Mouse (Mus musculus) cerebellum, adult 2 months (tissue): ENCODE data around the gene Mmp25. TPM values are rescaled to one million over a fixed set of nuclear protein-coding genes. Genes with fewer than 3 reads are reported as not detected.

Experiments used
- DNase-seq, 2 experiments: peaks; one replicate each; pipeline ENCODE4 v3.0.0; 2021
- H3K27ac ChIP-seq: fragments of 200-500 bp; 2 replicates; pipeline ENCODE4 v1.5.1; 2012; ENCODE audit warnings: low read length, control low read depth, inconsistent platforms; ENCODE audit not compliant: insufficient read depth
- H3K27me3 ChIP-seq: fragments of 200-500 bp; 2 replicates; pipeline ENCODE4 v1.6.1; 2012; ENCODE audit warnings: inconsistent platforms, mild to moderate bottlenecking, low read length, moderate library complexity; ENCODE audit not compliant: control insufficient read depth, insufficient read depth
- H3K4me1 ChIP-seq: fragments of 200-500 bp; 2 replicates; pipeline ENCODE4 v1.6.1; 2011; ENCODE audit warnings: low read length; ENCODE audit not compliant: control insufficient read depth, insufficient read depth
- H3K4me3 ChIP-seq: fragments of 200-500 bp; replicated peaks from 2 replicates; pipeline ENCODE3; 2011; ENCODE audit warnings: mild to moderate bottlenecking, low read depth, low read length, control low read depth; ENCODE audit not compliant: insufficient read depth
- CTCF ChIP-seq: fragments of 200-500 bp; IDR thresholded peaks from 2 replicates; pipeline ENCODE4 v1.5.1; 2011; ENCODE audit warnings: low read depth, mild to moderate bottlenecking, control low read depth, low read length, moderate library complexity, borderline replicate concordance; ENCODE audit not compliant: insufficient read depth
- POLR2A ChIP-seq: fragments of 200-500 bp; IDR thresholded peaks from 2 replicates; pipeline ENCODE4 v1.6.1; 2011; ENCODE audit warnings: low read length, control low read depth, borderline replicate concordance; ENCODE audit not compliant: insufficient read depth
- WGBS: fragments of 180-500 bp; shearing (Covaris S2); methylation state at CpG from one replicate; pipeline ENCODE4 v1.1.7; 2018; 5-methylcytosine and 5-hydroxymethylcytosine counted together
- polyA plus RNA-seq: library from polyadenylated mRNA; depleted of rRNA; stranded (reverse); fragments of >200 nt; gene quantifications from 2 replicates; pipeline ENCODE4 v1.2.3, GENCODE M21; 2012

Mmp25 gene
- polyA plus RNA-seq, 1 experiment, result 0.23 TPM

DNA sequence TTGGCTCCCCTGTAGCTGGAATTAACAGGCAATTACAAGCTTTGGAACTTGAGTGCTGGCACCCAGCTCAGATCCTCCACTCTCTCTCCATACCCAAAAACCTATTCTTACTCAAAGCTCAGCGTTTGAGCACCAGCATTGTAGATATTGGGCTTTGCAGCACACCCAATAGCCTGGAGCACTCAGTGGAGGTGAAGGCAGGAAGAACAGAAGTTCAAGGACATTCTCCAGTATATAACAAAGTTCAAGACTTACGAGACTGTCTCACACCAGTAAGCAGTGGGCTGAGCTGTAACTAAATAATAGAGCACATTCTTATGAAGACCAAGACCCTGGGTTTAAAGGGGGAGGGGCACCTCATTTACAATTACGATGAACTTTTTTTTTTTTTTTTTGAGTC lies 27.7 kb upstream of the Mmp25 start:
- Histone ChIP-seq H3K27ac (no peak overlapping the region), H3K4me1 (no peaks in the 10 kb centered on the region; the same call in 1 of the 2 replicates), H3K27me3 (no peaks in the 10 kb centered on the region), H3K4me3 (no peak overlapping the region)
- TF ChIP-seq POLR2A (no peak), CTCF (no peak)
- DNase-seq, result peak in 1 of 2 experiments; percentile 20
- 60% methylated on average over 3 of the region's 3 CpGs for WGBS

DNA sequence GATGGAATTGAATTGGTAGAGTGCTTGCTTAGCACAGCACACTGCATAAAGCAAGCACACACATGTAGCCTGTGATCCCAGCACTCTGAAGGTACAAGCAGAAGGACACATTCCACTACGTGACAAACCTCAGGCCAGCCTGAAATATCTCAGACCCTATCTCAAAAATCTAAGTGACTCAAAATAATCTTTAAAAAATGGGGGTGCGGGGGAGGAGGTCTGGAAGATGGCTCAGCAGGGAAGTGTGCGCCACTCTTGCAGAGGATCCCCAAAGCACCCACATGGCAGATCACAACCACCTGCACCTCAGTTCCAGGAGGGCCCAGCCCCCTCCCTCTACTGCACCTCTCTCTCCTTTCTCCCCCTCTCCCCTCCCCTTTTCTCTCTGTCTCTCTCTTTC lies 26.4 kb upstream of the Mmp25 start:
- no peak for TF ChIP-seq POLR2A
- TF ChIP-seq CTCF, result no peak
- DNase-seq, result peak in 1 of 2 experiments; percentile 7
- 95% methylated on average over 3 of the region's 3 CpGs for WGBS
- Histone ChIP-seq H3K27me3 (no peaks in the 10 kb centered on the region), H3K4me1 (no peaks in the 10 kb centered on the region; the same call in 1 of the 2 replicates), H3K27ac (no peak overlapping the region), H3K4me3 (no peak overlapping the region)

DNA sequence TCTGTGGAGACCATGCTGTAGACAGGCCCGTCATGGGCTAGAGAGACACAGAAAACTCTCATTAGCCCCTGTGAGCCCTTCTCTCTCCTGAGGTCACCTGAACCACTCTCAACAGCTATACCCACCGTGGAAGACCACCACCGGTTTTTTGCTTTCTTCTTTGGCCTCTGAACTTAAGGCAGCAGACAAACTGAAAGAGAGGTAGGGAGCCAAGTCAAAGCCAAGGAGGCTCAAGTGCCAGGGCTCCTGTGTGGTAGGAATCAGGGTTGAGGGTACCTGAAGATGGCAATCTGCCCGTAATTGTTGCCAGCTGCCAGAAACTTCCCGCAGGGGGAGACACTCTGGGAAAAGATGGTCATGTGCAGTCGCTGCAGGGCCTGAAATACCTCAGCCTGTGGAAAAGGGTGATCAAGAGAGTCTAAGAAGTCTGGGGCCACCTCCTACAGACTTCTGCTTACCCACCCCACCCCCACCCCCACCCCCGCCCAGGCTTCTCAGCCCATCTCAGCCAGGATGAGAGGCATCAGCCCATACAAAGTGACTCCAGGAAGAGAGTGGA lies 25.5 kb upstream of the Mmp25 start:
- WGBS, result 86% methylated on average over 7 of the region's 7 CpGs
- Histone ChIP-seq H3K27ac (no peak overlapping the region), H3K4me3 (no peak overlapping the region), H3K4me1 (no peaks in the 10 kb centered on the region; the same call in 1 of the 2 replicates), H3K27me3 (no peaks in the 10 kb centered on the region)
- peak in 1 of 2 experiments; percentile 12 for DNase-seq
- TF ChIP-seq POLR2A, result no peak
- no peak for TF ChIP-seq CTCF

DNA sequence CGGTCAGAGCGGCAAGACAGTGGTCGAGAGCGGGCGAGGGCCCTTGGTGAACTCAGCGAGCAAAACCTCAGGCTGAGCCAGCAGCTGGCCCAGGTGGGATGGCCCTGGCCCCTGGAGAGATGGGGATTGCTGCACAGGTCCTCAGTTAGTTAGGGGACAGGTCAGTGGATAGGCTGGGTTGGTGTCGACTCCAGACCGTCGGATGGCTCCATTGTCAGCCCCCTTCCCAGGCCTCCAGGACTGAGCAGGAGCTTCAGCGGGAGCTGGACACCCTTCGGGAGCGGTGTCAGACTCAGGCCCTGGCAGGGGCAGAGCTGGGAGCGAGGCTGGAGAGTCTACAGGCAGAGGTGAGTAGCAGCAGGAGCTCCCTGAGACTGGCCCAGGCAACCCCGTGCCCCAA lies 20.4 kb upstream of the Mmp25 start:
- TF ChIP-seq POLR2A (no peak), CTCF (no peak)
- DNase-seq, result no peak
- Histone ChIP-seq H3K27ac (no peak overlapping the region), H3K27me3 (no peaks in the 10 kb centered on the region; the same call in 1 of the 2 replicates), H3K4me1 (peaks cover 1% of the 10 kb centered on the region; the same call in 1 of the 2 replicates), H3K4me3 (no peak overlapping the region)
- WGBS, result 76% methylated on average over 14 of the region's 14 CpGs

DNA sequence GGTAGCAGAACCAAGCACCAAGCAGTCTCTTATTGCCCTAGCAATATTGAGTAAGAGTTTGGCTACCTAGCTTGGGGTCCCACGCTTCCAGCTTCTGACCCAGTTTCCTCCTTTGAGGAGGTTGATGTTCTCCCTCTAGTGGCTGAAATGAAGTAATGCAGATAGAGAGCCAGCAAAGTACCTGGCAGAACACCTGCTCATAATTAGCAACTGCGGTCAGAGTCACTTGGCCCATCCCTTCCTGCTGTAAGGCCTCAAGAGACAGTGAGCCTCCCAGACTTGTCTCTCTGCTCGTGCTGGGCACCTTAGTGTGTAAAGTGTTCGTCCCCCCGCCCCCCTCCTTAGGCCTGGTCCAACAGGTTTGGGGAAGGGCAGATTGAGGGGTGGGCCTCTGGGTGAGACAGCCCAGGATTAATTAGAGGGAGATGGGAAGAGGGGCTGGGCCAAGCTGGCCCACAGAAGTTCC lies 19.5 kb upstream of the Mmp25 start:
- Histone ChIP-seq H3K4me3 (no peak overlapping the region), H3K4me1 (peaks cover 4% of the 10 kb centered on the region; the same call in 1 of the 2 replicates), H3K27me3 (no peaks in the 10 kb centered on the region; the same call in 1 of the 2 replicates), H3K27ac (no peak overlapping the region)
- no peak for TF ChIP-seq POLR2A
- TF ChIP-seq CTCF, result peak; percentile 74; the same call in 1 of the 2 replicates
- peak; percentile 33 to 46 for DNase-seq
- 14% methylated on average over 5 of the region's 5 CpGs for WGBS

DNA sequence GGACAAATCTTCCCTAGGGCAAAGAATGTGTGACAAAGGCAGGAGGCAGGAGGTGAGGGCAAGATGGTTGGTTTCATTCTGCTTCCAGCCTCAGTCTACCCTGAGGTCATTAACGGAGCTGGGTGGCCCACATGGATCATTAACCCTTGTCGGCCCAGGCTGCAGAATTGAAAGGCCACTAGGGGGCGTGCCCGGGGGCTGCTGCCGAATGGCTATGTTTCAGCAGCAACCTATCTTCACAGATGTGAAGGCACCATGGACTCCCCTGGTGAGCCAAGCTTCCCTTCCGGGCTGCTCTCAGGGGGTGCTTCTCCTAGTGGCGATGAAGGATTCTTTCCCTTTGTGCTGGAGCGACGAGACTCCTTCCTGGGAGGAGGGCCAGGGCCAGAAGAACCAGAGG lies 16.4 kb upstream of the Mmp25 start:
- WGBS, result 2% methylated on average over 9 of the region's 9 CpGs
- peak in 1 of 2 experiments; percentile 22 for DNase-seq
- no peak for TF ChIP-seq POLR2A
- TF ChIP-seq CTCF, result 0 out of 2 replicates have a peak, but pooled peaks have one; percentile 30
- Histone ChIP-seq H3K27ac (no peak overlapping the region), H3K4me1 (peaks cover 4% of the 10 kb centered on the region; the same call in 1 of the 2 replicates), H3K4me3 (no peak overlapping the region), H3K27me3 (no peaks in the 10 kb centered on the region; the same call in 1 of the 2 replicates)

DNA sequence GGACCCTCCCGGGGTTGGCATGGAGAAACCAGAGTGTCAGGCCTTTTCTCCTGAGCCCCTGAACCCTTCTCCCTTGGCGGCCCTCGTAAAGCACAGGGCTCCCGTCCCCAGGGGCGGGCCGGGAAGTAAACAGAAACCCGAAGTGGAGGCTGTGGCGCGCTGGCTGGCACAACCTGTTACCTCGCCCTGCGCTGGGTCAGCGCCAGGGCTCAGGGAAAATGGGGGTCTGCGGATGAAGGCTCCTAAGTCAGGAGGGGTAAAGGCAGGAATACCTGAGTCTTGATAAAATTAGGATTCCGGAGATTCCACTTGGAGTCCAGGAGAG lies 15.8 kb upstream of the Mmp25 start:
- WGBS, result 3% methylated on average over 14 of the region's 14 CpGs
- DNase-seq, result no peak
- H3K27me3 ChIP-seq, result no peaks in the 10 kb centered on the region; the same call in 1 of the 2 replicates
- TF ChIP-seq POLR2A (no peak), CTCF (no peak)
- H3K4me3 ChIP-seq, result no peak overlapping the region
- peaks cover 4% of the 10 kb centered on the region; the same call in 1 of the 2 replicates for H3K4me1 ChIP-seq
- H3K27ac ChIP-seq, result no peak overlapping the region

DNA sequence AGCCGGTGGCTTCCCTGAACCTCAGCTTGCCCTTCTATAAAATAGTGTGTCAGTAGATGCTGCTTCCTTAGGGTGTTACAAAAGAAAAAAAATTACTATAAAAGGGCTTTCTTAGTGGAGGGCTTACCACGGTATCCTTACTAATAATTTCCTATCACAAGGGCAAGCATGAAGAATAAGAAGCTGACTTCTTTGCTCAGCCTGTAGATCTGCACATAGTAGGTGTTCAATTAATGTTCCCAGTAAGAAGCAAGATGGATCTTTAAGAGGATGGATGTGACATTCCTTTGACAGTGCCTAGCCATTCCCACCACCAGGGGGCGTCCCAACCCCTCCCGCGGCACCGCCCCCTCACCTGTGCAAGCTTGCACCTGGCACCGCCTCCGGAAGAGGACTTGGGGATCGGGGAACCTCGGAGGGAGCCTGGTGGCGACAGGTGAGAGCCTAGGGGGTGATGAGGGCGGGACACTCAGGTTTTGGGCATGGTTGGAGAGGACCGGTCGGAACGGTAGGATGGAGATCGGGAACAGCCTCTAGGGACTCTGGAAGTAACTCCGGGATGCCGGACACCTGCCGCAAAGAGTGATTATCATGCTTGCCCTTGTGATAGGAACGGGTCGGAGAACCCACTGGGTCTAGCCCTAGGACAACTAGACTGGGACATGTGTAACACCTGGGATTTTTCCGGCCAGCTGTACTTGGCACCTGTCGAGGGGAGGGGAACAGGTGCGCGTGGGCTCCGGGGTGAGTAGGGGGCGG lies 15.2 kb upstream of the Mmp25 start, which contains the start of gene Bicdl2:
Gene Bicdl2, plus strand, starts transcription at position 390 of the 759 bp plus-strand sequence.
- peak within 1 kb of the TSS; percentile 47 for H3K4me3 ChIP-seq
- no peaks in the 10 kb centered on the region; the same call in 1 of the 2 replicates for H3K27me3 ChIP-seq
- 7% methylated on average over 27 of the region's 27 CpGs for WGBS
- peak; percentile 47 to 58 for DNase-seq
- peaks cover 4% of the 10 kb centered on the region; the same call in 1 of the 2 replicates for H3K4me1 ChIP-seq
- H3K27ac ChIP-seq, result no peak within 1 kb of the TSS
- TF ChIP-seq POLR2A, result no peak
- TF ChIP-seq CTCF, result peak; percentile 70; the same call in 1 of the 2 replicates
